Mouse (Mus musculus): ENCODE measurements at regions not wholly inside any gene's neighbourhood (a gene's known extent, or its start where the extent isn't known, plus 50 kb on each side); places are given as distances from the start of the nearest gene placed in this dataset.

DNA sequence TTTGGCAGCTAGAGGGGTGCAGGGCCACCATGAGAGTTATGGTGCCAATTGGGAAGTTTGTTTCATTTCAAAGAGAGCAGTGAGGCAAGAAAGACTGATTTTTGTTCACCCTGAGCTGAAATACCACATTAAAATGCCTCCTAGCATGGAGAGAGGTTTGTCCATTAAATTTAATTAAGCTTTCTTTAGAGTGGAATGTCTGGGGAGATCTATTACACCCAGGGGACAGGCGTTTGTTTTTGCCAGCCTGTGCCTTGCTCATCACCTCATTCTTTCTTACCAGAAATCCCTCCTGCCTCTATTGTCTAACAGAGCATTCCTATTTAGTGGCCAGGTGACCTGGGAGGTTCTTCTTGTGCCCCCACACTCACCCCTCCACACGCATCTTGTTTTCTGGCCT lies 55.2 kb upstream of the Rcn1 start:
- DNase-seq (ENCODE audit: low spot score in 2 of 2): no peak

GRCm38 (mm10) chr2:105454836-105455235 lies 55.7 kb upstream of the Rcn1 start:
- no peak for DNase-seq (ENCODE audit: low spot score in 2 of 2)

DNA sequence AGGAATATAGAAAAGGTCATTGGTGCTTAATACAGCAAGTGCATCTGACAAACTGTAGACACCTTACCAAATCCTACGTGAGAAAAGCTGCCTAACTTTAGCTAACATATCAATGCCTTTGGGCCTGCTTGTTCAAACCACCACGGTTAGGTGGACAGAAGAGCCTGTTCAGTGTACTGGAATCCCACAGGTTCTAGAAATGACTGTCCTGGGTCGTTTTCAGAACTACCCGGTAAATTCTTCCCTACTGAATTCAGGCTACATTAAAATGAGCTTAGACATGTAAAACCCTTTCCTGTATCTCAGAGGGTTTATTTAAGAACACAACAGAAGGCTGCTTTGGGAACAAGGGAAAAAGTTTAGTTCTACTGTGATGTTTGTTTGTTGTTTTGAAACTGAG lies 59.5 kb upstream of the Rcn1 start:
- DNase-seq (ENCODE audit: low spot score in 2 of 2): no peak

DNA sequence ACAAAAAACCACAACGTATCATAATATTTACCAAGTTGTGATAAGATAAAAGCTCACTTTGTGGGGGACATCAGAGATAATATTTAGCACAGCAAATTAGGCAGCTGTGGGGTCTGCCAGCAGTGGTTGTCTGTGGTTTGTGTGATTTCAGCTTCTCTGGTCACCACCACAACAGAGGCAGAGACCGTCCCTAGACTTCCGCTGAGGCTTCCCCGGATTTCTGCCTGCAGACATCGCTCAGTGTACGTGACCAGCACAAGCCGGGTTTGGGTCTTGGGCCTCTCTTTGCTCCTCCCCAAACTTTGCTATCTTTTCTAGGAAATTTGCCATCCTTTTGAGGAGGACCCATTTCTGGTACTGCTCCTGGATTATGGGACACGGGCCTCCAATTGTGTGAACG lies 60.4 kb upstream of the Rcn1 start:
- no peak for DNase-seq (ENCODE audit: low spot score in 2 of 2)

DNA sequence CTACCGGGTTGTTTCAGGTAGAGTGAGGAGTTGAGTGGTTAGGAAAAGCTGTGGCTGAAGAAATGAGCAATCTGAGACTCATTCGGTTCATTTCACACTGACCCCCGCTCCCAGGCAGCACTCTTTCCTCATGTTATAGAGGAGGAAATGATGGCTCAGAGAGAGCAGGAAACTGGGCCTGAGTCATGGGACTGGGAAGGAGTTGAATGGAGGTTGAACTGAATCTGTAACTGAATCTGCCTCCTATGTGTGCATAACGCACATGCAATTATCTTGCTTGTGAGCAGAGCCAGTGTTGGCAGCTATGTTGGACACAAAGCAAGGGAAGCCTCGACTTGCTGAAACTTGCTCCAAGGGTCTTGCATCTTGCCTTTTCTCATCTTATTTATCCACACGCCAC lies 66.5 kb upstream of the Rcn1 start:
- no peak for DNase-seq (ENCODE audit: low spot score in 2 of 2)

- peak in 1 of 2 experiments; percentile 6 for DNase-seq (ENCODE audit: low spot score in 2 of 2)
These were observed 69.8 kb upstream of the Rcn1 start for GRCm38 (mm10) chr2:105468930-105469329.

- no peak for DNase-seq (ENCODE audit: low spot score in 2 of 2)
These were observed 77.0 kb upstream of the Rcn1 start for GRCm38 (mm10) chr2:105476028-105476677.

DNA sequence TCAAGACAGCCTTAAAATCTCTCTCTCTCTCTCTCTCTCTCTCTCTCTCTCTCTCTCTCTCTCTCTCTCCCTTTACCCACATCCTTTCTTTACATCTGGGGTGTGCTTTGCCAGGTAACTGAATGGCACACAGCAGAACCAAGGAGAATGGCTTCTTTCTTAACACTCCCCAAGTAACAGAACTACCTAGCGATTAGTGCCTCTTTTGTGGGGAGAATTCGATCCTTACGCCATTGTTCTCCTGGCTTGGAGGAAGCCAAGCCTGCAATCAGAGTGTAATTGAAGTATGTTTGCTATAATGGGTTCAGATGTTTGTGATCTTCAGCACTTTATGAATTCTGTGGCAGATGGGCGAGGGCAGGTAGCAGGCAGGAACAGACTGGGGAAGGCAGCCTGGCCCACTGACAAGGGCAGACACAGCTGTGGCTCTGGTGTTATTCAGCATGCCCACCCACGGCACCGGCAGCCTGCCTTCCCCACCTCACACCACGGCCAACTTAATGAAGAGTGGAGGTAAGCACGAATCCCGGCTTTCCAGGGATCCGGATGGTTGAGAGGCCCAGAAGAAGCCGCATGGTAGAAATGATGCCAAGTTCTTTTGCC lies 83.0 kb upstream of the Rcn1 start:
- DNase-seq (ENCODE audit: low spot score in 2 of 2): no peak

- no peak for DNase-seq (ENCODE audit: low spot score in 2 of 2)
These were observed 85.4 kb upstream of the Rcn1 start for GRCm38 (mm10) chr2:105484496-105484895.

GRCm38 (mm10) chr2:105485286-105485685 lies 86.2 kb upstream of the Rcn1 start:
- no peak for DNase-seq (ENCODE audit: low spot score in 2 of 2)

DNA sequence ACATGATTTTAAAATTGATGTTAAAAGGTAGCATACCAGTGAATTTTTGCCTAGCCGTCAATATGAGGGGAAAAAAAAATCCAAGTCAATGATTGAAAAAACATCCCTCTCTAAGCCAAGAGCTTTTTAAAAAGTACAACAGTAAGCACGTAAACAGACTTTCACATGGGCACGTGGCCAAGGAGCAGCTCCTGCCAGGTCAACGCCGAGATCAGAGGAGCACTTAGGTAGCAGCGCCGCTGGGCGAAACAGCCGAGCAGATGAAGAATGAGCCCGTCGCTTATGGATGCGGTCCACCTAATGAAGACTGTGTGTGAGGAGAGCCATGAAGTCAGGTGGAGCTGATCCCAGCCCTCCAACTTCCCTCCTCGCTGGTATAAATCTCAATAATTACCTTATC lies 96.7 kb upstream of the Rcn1 start:
- no peak for DNase-seq (ENCODE audit: low spot score in 2 of 2)

- no peak for DNase-seq (ENCODE audit: low spot score in 2 of 2)
These were observed 105.1 kb upstream of the Rcn1 start for GRCm38 (mm10) chr2:105504197-105504596.

DNA sequence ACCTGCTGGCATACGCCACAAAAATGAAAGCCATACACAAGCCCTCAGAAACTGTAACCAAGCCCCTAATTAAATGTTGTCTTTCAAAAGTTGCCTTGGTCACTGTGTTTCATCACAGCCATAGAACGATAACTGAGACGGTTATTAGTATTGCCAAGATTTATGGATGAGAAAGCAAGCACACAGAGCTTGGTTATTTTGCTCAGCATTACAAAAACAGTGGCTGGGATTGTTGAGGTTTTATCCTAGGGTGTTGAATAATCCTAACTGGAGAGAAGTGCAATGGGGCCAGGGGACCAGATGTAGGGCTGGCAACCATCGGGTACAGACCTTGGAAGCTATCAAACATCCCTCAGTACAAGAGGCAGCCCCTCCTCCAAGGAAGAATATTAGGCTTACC lies 106.4 kb upstream of the Rcn1 start:
- DNase-seq (ENCODE audit: low spot score in 2 of 2): no peak

GRCm38 (mm10) chr2:105507160-105507559 lies 108.0 kb upstream of the Rcn1 start:
- no peak for DNase-seq (ENCODE audit: low spot score in 2 of 2)

- DNase-seq (ENCODE audit: low spot score in 2 of 2): no peak
These were observed 111.7 kb upstream of the Rcn1 start for GRCm38 (mm10) chr2:105510816-105511215.

DNA sequence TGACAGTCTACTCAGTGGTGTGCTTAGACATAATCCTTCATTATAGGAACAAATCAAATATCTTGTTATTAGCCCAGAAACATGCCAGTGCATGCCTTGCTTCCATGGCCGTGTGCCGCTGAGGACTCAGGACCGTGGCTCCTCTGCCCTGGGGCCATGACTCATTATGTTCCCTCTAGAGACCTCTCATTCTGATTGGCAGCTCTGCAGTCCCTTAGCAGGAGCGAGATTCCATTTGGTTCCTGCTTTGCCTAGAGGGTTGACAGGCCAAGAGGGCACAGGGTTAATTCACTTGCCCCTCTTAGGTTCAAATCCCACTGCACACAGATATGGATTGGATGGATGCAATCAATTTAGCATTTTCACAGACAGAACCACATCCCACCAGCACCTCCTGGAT lies 112.6 kb upstream of the Rcn1 start:
- no peak for DNase-seq (ENCODE audit: low spot score in 2 of 2)

DNA sequence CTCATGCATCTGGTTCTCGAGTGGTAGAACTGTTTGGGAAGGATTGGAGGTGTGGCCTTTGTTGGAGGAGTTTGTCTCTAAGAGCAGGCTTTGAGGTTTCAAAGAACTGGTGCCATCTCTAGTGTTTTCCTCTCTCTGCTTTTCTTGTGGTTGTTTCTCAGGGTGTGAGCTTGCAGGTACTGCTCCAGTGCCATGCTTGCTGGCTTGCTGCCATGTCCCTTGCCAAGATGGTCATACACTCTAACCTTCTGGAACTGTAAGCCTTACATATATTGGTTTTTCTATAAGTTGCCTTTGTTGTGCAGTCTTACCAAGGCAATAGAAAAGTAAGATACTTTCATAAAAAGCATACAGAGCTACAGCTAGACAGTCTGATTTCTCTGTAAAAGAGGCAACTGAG lies 115.1 kb upstream of the Rcn1 start:
- no peak for DNase-seq (ENCODE audit: low spot score in 2 of 2)

DNA sequence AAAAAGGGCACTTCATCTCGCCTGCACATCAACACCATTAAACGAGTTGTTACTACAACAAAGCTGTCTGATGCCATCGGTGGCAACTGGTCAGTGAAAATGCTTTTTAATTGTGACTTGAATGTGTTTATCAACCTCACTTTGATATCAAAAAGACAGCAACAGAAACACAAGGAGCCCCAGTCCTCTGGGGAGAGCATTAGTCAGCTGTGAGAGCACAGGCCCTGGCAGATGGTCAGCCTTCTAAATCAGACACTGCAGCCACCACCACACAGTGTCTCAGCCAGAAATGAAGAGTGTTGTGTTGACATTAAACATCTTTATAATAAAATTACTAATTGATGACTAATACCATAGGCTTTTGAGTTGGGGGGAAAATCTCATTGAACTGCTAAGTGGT lies 115.8 kb upstream of the Rcn1 start:
- DNase-seq (ENCODE audit: low spot score in 2 of 2): no peak

DNA sequence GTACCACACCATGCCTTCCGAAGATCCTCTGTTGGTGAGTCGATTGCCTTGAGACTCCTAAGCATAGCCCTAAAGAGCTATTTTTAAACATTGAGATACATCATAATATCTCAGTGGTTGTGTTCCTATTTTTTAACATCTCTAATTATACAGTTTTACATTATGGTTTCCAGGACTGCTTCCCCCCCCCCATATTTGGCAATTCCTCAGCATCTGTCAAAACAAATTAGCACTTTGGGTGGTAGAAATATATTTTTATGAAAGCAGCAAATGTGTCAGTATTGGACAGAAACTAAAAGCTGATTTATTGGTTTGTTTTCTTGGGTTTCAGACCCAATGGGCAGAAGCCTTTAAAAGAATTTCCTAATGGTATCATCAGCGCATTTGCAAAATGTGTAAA lies 116.2 kb upstream of the Rcn1 start:
- DNase-seq (ENCODE audit: low spot score in 2 of 2): no peak

DNA sequence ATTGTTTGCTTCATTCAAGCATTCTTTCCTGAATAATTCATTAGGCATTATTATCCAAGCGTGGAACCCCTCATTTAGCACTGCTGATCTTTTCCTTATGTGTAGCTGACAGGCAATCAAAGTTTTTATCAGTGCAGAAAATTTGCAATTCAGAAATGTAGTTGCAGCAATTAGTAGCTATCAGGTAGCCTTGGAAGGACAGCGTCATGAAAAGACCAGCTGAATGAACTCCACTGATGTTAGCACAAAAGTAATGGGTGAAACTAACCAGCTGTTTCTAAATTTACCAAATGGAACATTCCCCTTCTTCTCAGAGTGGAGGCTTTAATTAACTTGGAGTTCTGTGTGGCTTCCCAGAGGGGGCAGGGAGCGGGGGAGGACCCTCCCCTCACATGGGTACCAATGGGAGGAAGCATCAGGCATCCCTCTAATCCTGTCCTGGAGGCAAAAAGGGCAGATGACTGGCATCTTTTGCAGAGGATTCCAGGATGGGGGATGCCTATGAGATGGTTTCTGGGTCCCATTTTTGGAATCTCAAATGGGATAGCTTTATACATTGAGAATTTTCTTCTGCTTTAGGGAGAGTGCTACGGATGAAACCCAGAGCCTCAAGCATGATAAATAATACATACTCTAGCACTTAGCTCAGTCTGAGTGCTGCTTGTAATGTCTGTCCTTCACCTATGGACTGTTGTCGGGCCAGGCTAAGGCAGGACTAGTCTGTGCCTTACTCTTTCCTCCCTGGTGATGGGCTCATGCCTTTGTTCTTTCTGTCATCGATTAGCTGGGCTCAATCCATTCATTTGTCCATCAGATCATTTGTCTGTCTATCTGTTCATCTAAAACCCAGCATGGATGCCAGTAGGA lies 117.4 kb upstream of the Rcn1 start:
- DNase-seq (ENCODE audit: low spot score in 2 of 2): no peak

DNA sequence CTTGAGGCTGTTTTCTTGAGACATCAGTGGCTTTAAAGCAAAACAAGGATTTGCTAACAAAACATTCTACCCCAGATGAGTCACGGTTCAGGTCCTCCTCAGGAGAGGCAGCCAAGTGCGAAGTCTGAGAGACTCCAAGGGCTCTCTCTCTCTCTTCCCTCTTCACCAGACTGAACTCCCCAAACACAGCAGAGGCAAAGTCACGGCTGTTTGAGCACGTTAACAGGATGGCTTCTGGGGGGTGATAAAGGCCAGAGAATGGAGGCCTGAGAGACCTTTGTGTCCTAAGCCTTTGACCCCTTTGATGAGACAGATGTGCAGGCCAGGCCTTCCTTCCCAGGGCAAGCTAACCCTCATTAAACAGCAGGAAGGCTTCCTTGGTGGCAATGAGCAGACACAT lies 122.7 kb upstream of the Rcn1 start:
- no peak for DNase-seq (ENCODE audit: low spot score in 2 of 2)

DNA sequence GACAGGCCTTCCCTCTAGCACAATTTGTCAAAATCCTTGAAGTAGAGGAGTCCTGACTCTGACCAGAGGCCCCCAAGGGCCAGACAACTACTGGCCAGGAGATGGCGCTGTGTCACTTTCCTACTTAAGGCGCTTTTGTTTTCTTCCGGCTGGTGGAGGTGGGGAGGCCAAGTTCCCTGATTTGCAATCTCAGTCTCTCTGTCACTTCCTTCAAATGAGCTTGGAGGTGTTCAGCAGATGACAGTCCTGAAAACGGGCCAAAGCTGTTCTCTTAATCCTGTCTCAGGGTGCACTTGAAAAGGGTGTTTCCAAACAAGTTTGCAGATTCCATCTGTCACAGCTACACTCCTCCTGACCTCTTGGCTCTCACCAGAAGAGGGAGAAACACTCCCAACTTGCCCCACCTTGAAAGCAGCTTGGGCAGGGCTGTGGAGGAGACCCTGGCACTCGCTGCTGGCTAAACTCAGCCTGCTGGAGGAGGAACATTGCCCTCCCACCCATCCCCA lies 124.2 kb upstream of the Rcn1 start:
- DNase-seq (ENCODE audit: low spot score in 2 of 2): peak; percentile 30 to 34

DNA sequence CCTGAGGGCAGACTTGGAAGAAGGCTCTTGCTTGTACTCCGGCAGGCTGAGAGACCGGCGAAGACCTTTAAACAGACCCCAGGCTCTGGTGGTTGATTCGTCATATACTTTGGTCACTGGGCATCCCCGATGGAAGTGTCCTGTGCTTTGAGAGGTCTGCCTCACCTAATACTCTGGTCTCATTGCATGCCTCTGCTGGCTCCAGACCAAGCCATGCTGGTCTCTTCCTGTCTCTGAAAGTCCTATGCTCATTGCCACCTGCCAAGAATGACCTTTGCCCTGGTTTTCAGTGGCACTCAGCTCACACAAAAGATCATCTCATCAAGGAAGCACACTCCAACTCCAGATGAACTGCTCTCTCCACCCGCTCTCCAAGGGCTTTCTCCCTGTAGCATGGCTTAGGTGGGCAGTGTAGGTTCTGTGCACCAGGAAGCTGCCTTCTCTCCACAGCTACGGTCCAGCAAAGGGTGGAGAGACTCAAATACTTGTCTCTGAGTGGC lies 126.0 kb upstream of the Rcn1 start:
- no peak for DNase-seq (ENCODE audit: low spot score in 2 of 2)

Data from urinary bladder, postnatal 36 days (tissue).